30 mouse cellular contexts compared by ENCODE assay signal in the genomic region with DNA sequence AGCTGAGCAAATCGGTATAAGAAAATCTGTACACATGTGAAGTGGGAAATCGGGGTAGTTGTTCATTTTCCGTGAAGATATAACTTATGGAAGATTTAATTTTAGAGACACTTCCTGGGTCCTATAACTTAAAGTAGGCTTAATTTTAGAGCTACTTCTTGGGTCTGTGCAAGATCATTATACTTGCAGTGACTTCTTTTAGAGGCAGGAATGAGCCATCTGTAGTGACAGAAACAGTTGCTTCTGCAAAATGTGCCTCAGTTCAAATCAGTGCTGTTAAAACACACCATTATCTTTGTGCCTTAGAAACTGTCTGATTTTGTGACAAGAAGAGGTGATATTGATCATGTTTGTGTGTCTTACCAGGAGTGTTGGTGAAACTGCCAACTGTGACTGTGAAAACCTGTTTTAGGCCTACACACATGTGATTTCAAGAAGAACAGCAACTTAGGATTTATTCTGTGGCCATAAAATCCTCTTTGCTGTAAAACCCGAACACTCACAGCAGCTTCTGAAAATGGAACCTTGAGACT. TPM values are rescaled to one million over a fixed set of nuclear protein-coding genes. Genes with fewer than 3 reads are reported as not detected.
DNase-seq lines count a peak whose midpoint lies in the region; ATAC-seq and TF ChIP-seq lines count a peak whose summit lies in the region.
"Had no signal": no experiment of that assay in that cellular context is flagged by ENCODE, and none has a peak within 500 bp of the region (broad histone marks: within the 10 kb centered on the region; RNA-seq: fewer than 3 reads in every experiment).

No protein-coding gene starts in this region.

- H3K9me3 ChIP-seq in embryonic facial prominence, embryonic 12.5 days = no peaks in the 10 kb centered on the region
- H3K9me3 ChIP-seq: heart, embryonic 10.5 days; heart, embryonic 15.5 days; intestine, embryonic 15.5 days; limb, embryonic 13.5 days; liver, embryonic 12.5 days had no signal

- peaks cover 44% of the 10 kb centered on the region for H3K4me1 ChIP-seq in embryonic facial prominence, embryonic 12.5 days
- H3K4me1 ChIP-seq: heart, embryonic 15.5 days; liver, embryonic 12.5 days had no signal

- peak overlapping the region; percentile 16; the same call in 1 of the 2 replicates for H3K27ac ChIP-seq in left cerebral cortex, adult 2 months
- peak overlapping the region; percentile 61 for H3K27ac ChIP-seq in embryonic facial prominence, embryonic 12.5 days
- H3K27ac ChIP-seq: heart, embryonic 10.5 days; heart, embryonic 15.5 days; hindbrain, postnatal 0 days; intestine, embryonic 15.5 days; limb, embryonic 13.5 days; liver, embryonic 12.5 days; stomach, postnatal 0 days had no signal

- no peaks in the 10 kb centered on the region for H3K36me3 ChIP-seq in embryonic facial prominence, embryonic 12.5 days
- H3K36me3 ChIP-seq: heart, embryonic 10.5 days; heart, embryonic 15.5 days; intestine, embryonic 15.5 days; limb, embryonic 13.5 days; liver, embryonic 12.5 days had no signal

- H3K9ac ChIP-seq in embryonic facial prominence, embryonic 12.5 days = no peak overlapping the region
- H3K9ac ChIP-seq: heart, embryonic 15.5 days; intestine, embryonic 15.5 days; limb, embryonic 13.5 days; liver, embryonic 12.5 days; liver, postnatal 0 days had no signal

- peaks cover 4% of the 10 kb centered on the region; the same call in 1 of the 2 replicates for H3K27me3 ChIP-seq in embryonic facial prominence, embryonic 12.5 days
- H3K27me3 ChIP-seq: heart, embryonic 15.5 days; intestine, embryonic 15.5 days; limb, embryonic 13.5 days; liver, embryonic 12.5 days had no signal

- ATAC-seq in frontal cortex, adult (ENCODE audit: low TSS enrichment) = peak; percentile 78
- no peak for ATAC-seq in embryonic facial prominence, embryonic 12.5 days (ENCODE audit: insufficient number of reproducible peaks, insufficient read depth, low FRiP score, low TSS enrichment)
- ATAC-seq: CD4-positive, CD25-positive, alpha-beta regulatory T cell, adult 4 months; hindbrain, postnatal 0 days; intestine, embryonic 15.5 days; liver, embryonic 12.5 days; liver, postnatal 0 days; midbrain, embryonic 16.5 days had no signal

- H3K4me2 ChIP-seq in embryonic facial prominence, embryonic 12.5 days (replicated peaks) = no peak overlapping the region
- H3K4me2 ChIP-seq: heart, embryonic 15.5 days; intestine, embryonic 15.5 days; limb, embryonic 13.5 days; liver, embryonic 12.5 days; midbrain, embryonic 11.5 days had no signal

- DNase-seq in frontal cortex, postnatal 25 days (ENCODE audit: low spot score in 2 of 2) = no peak
- no peak for DNase-seq in left cerebral cortex, adult 2 months (ENCODE audit: extremely low spot score in 1 of 2, low spot score in 2 of 2)
- DNase-seq in left cerebral cortex, postnatal 14 days (ENCODE audit: low spot score in 2 of 2) = no peak
- peak; percentile 54 for DNase-seq in telencephalon, adult 2 months (ENCODE audit: low read depth, low spot score)
- no peak for DNase-seq in yolk sac, embryonic 10.5 days (ENCODE audit: low spot score)
- no peak for DNase-seq in cerebellum, postnatal 25 days
- DNase-seq: adrenal gland, postnatal 14 days; cerebellum, adult 2 months; cerebellum, postnatal 36 days; gastrocnemius, postnatal 14 days; kidney, adult 2 months; kidney, postnatal 4 days; liver, postnatal 0 days; lung, postnatal 36 days; right cerebral cortex, adult 18-20 months; spleen, adult 18-20 months; thymus, adult 2 months; thymus, postnatal 4 days had no signal

- 75% methylated on average over 4 of the region's 4 CpGs for WGBS in embryonic facial prominence, embryonic 12.5 days

- H3K4me3 ChIP-seq in left cerebral cortex, adult 2 months = no peak overlapping the region
- no peak overlapping the region for H3K4me3 ChIP-seq in embryonic facial prominence, embryonic 12.5 days
- H3K4me3 ChIP-seq: heart, embryonic 10.5 days; heart, embryonic 15.5 days; intestine, embryonic 15.5 days; limb, embryonic 13.5 days; liver, embryonic 12.5 days had no signal

- intact Hi-C loops in left cerebral cortex, adult 2 months (cut with DNase I) = no loop called here
- intact Hi-C loops in left cerebral cortex, postnatal 14 days (cut with DNase I) = no loop called here

- TF ChIP-seq CTCF in left cerebral cortex, adult 2 months (IDR thresholded peaks at IDR 0.05) = no peak

RNA-seq across cellular contexts. Expression of gene Stx18, which starts 25.6 kb away (rescaled TPM):
- total RNA-seq in left cerebral cortex, adult 2 months (2021) = 10 to 100 TPM; 39.2 to 40.9 TPM
- total RNA-seq in left cerebral cortex, postnatal 14 days (2021) = 10 to 100 TPM; 38.7 to 39.9 TPM
- 53.0 and 54.6 TPM in 2 replicates for polyA plus RNA-seq in embryonic facial prominence, embryonic 12.5 days (2016; fragmentation: Nextera tagmentation; extraction: Ambion mirVana)
